Mouse (Mus musculus): Measurements from ENCODE around the gene Rnf207.

Rnf207 gene

DNA sequence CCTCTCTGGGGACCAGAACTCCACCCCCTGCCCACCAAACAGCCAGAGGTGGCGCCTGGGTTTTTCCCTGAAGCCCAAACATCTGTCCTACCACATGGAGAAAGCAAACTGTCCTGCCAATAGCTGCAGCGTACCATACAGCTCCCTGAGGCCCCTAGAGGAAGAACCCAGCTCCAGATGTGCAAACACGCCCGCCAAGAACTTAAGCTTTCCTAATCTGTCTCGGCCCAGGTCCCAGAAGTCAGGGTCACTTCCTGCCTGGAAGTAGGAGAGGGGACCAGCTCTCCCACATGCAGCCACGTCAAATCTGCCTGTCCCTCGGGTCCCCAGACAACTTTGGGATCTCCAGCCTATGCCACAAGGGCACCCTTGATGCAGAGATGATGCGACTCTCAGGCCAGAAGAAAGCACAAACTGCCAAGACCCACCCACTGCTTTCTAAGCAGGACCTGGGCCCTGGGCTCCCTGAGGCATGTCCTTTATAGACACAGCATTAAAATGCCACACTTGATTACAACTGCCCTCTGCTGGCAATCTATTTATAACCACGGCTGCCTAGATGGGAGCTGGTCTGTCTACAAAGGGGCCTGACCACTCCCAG lies 46.2 kb downstream of the Rnf207 start:
- DNase-seq (ENCODE audit: low read depth), result no peak

DNA sequence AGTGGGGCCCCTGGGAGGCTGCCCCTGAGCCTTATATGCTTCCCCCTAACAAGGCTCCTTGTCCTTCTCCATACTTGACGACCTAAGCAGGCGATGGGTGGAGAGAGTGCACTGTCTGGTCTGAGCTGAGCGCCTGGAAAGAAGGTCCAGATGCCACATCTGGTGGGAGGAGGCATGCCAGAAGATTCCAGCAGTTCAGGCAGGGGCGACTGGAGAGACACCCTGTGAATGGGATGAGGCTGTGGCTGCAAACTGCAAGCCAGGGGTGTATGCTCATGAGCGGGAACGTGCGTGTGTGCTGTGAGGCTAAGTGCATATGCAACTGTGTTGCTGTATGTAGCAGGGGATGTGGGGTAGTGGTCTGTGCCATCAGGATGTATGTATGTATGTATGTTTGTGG lies 46.8 kb downstream of the Rnf207 start:
- no peak for DNase-seq (ENCODE audit: low read depth)

DNA sequence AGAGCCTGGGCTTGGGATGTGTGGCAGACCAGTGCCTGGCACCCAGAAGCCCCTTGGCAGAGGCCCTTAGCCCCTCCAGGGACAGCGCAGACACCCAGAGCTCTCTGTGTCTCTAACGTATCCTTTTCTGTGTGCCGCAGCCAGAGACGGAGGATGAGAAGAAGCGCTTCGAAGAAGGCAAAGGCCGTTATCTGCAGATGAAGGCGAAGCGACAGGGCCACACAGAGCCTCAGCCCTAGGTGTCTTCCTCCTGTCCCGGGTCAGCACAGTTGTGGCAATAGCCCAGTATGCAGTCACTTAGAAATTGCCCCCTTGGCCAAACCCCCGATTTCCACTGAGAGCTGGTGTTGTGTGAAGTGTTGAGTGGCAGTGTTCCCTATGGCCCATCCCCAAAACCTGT lies 47.5 kb downstream of the Rnf207 start:
- no peak for DNase-seq (ENCODE audit: low read depth)

DNA sequence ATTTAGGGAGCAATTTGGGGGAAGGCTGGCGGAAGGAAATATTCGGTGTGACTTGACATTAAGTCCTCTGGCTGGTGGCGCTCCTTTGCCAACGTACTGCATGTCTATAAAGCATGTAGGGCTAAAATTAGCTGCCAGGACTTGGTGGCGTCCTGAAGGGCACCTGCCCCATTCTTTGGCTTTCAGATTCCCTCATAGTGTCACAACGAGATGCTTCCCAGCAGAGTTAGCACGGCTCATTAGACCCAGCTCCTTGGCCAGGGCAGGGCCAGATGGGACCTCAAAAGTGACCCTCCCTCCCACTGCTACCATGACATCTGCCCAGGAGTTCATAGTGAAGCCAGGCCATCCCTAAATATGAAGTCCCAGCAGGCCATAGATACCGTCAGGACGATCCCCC lies 48.2 kb downstream of the Rnf207 start:
- DNase-seq (ENCODE audit: low read depth), result no peak

DNA sequence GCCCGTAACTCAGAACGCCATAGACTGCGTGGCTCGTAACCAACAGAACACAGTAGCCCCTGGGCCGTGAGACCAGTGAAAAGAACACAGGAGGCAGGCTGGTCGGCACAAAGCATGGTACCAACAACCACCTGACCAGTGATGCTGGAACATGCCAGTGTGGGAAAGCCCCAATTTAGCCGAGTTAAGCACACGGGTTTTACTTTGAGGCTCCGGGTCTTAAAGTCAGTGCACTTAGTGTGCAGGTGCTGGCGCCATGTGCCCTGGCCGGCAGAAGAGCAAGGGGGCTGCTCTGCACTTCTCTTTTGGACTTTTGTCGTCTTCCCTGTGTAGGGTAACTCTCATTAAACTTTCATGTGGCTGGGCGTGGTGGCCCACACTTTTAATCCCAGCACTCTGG lies 48.8 kb downstream of the Rnf207 start:
- DNase-seq (ENCODE audit: low read depth), result no peak

DNA sequence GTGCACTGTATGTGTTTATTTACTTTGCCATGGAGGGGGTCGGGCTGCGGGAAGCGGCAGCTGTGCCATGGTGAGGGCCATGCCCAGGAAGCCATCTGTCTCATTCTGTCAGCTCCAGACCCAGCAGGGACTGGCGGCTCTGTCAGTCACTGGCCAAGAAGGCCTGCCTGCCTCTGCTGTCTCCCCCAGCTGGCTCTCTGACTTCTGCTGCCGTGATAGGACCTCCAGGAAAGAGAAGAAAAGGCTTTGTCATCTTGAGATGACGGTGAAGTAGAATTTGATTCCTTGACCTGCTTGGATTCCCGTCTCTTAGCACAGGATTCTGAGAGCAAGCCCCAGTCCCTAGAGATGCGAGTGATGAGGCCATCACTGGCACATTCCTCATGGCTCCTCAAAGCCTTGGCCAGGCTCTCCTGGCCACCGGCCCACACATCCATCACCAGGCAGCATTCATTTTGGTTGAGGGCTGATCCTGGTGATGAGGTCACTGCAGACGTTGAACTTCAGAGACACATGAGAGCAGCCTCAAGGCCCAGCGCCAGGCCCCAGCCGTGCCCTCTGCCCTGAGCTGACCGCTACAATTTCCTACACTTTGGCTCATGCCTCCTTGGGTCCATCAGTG lies 50.9 kb downstream of the Rnf207 start:
- no peak for DNase-seq (ENCODE audit: low read depth)

DNA sequence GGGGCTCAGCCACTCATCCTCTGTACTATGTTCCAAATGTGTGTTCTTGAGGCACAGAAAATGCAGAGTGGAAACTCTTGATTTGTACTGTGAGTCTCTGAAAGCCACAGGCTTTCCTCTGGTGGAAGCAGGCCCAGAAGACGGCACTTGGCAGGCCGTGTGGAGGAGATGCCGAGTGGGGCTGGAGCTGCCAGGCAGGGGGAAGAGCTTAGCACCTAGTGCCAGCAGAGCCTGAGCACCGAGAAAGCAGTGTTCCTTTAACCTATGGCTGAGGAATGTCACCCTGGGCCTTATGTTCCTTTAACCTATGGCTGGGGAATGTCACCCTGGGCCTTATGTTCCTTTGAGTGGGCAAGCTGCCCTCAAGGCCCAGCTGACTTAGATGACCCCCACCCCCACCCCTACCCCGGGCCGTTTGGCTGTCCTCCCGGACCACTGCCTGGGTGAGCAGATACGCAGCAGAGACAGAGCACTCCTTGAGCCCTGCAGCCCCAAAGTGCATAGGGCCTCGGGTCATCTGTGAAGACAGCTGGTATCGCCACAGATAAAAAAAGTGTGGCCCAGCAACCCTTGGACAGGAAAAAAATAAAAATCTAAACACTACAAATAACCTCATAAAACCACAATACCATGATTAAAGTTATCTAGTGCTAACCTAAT lies 52.4 kb downstream of the Rnf207 start:
- no peak for DNase-seq (ENCODE audit: low read depth)

DNA sequence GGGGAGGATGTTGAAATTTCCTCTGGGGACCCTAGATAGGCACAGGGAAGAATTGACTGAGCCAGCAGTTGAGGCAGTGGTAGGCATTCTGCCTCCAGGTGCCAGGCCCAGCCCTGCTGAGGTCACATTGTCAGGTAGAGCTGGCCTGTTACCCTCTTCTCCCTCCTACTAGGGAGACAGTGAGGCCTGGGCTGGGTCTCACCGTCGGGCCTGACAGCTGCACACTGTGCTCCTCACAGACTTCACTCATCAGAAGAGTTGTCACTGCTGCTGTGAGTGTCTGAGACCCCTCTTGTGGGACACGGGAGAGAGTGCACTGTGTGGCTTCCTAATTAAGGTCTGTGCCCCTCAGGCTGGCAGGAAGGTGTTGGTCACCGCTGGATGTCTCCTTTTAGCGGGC lies 53.0 kb downstream of the Rnf207 start:
- DNase-seq (ENCODE audit: low read depth), result no peak

DNA sequence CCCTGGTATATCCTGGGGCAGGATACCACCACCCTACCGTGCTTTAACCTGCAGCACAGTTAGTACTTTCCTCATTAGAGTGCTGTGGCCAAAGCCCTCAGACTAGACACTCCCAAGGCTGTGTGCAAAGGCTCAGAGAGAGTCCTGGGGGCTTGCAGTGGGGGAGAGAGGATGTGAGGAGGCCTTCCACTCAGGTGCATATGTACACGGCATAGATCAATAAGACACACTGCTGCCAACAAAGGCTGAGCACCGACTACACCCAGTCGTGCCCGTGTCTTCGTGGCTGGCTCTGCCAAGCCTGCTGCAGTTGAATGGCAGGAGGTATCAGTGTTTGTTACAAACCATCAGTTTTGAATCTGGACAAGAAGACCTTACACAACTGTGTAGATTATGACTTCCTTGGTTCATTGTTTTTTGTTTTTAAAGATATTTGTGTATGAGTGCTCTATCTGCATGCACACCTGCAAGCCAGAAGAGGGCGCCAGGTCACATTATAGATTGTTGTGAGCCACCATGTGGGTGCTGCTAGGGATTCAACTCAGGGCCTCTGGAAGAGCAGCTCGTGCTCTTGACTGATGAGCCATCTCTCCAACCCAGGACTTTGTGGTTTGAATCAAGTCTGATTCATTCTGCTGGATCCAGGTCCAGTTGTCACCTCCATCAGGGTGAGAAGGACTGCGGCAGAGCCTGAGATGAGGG lies 53.8 kb downstream of the Rnf207 start:
- no peak for DNase-seq (ENCODE audit: low read depth)

DNA sequence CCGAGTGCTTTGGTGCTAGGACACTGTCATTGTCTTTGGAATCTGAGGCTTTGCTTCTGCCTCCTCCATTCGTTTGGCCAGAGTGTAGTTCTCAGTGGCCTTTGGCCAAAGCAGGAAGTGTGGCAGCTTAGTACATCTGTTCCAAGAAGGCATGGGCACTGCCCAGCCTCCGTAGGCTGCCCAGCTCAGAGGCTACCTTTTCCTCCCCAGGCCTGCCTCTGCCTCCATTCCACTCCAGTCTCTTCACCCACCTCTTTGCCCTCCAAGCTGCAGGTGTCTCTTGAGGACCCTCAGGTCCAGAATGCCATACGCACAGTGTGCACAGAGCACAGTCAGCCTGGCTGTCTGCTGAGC lies 54.6 kb downstream of the Rnf207 start:
- no peak for DNase-seq (ENCODE audit: low read depth)

DNA sequence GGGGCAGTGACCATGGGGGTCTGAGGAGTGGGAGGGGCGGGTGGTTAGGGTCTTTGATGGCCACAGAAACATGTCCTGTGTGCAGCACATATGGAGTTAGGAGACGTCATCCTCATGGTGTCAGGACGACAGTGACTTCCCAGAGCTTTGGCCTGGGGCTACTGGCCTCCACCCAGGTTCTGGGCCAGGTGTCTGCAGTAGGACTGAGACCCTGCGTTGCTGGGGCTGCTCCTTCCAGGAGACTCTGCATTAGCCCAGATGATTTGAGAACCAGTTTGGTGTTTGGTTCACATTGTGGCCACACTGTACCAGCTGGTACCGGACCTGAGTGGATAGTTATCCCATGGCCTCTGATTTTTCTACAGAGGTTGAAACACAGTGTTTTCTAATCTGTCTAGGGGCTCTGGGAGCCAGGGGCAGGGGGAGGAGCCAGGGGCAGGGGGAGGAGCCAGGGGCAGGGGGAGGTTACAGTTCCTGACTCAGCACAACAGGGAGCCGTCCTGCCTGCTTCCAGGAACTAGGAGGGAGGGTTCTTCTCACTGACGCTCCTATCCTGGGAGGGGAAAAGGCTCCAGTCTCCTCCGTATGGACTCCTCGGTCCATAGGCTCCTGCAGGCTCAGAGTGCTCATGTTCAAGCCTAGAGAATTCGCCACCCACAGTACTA lies 55.1 kb downstream of the Rnf207 start:
- no peak for DNase-seq (ENCODE audit: low read depth)

DNA sequence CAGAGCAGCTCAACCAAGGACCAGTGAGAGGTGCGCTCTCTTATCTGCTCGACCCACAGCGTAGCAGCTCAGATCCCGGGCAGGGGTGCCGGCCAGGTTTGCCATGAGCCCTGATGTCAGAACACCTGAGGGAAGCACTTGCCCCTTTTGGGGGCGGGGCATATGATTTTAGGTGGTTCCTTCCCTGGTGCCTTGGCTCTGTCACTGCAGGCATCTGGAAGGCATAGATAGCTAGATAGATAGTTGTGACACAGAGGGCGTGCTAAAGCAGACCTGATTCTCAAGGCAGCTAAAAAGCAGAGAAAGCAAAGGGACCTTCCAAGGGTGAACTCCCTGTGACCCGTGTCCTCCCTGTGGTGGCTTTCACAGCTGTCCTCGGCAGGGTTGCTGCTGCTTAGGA lies 55.7 kb downstream of the Rnf207 start:
- DNase-seq (ENCODE audit: low read depth), result no peak

DNA sequence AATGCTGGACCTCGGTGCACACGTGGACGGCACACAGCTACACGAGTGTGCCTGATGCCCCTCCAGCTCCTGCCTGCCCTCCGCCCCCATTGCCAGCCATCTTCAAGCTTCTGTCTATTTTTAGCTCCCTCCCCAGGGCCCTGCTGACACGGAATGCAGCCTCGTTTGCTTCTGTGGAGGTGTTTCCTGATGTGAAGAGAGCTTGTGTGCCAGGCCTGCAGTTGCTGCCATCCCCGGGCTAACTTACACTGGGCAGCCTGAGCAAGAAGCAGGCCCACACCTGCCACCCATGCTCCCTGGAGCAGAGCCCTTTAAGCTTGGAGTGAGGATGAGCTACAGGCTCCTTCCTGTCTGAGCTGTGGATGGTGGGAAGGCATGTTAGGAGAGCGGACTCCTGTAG lies 56.6 kb downstream of the Rnf207 start:
- DNase-seq (ENCODE audit: low read depth), result no peak

DNA sequence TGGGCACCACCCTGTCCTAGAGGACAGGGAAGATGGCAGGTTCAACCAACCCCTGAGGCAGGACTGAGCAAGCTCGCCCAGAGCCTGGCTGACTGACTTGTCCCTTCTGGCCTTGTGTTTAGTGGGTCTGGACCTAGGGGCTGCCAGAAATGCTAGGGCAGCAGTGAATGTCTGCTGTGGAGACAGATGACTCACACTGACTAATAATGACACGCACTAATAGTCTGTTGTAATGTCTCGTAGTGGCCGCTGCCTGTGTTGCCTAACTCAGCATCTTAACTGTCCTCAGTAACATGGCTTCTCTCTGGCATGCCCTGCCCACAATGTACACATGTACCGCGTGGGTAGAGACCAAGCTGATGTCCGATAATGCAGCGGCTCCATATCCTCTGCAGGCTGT lies 58.3 kb downstream of the Rnf207 start:
- DNase-seq (ENCODE audit: low read depth), result no peak

DNA sequence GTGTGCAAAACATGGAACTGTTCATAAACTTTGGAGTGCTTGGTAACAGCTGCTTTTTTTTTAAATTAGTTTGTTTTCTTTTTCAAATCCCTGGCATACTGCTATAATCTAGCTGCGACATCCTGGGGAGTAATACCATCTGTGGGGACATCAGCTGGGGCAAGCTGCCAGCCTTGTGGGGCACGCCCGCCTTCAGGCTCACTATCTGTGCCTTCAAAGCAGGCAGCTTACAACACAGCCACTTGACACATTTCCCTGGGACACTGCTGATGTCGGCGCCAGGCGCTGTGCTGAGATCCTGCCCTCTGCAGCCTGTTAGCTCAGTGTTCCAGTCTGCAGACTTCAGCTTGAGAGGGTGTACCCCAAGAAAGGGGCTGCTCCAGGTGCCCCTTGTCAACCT lies 61.7 kb downstream of the Rnf207 start:
- no peak for DNase-seq (ENCODE audit: low read depth)

Data from fibroblast of lung, adult 2 months (primary cell).